Mouse (Mus musculus): ENCODE data around the gene Otub1. TPM values are rescaled to one million over a fixed set of nuclear protein-coding genes. Genes with fewer than 3 reads are reported as not detected.

Gene Otub1
- polyA plus RNA-seq, 1 experiment from 2014 or later: 221 TPM

- no peak for ATAC-seq (ENCODE audit: insufficient read depth)
- DNase-seq: peak; percentile 22
- 42% methylated on average over 13 of the region's 13 CpGs for WGBS
- Histone ChIP-seq H3K9me3 (ENCODE audit: low read depth, low read length) (no peaks in the 10 kb centered on the region), H3K9ac (no peak overlapping the region), H3K27me3 (ENCODE audit: insufficient read depth, low read length) (peaks cover 15% of the 10 kb centered on the region; the same call in 1 of the 2 replicates), H3K27ac (ENCODE audit: low read depth) (no peak overlapping the region), H3K4me2 (no peak overlapping the region), H3K4me3 (ENCODE audit: low read depth, low read length) (no peak overlapping the region), H3K4me1 (ENCODE audit: insufficient read depth) (peaks cover 7% of the 10 kb centered on the region; the same call in 1 of the 2 replicates), H3K36me3 (ENCODE audit: insufficient read depth) (no peaks in the 10 kb centered on the region)
- no peak for TF ChIP-seq CTCF (IDR thresholded peaks at IDR 0.05; ENCODE audit: low read depth)
Observed at GRCm38 (mm10) chr19:7177804-7178511, 28.2 kb downstream of the Otub1 start.

- Histone ChIP-seq H3K27ac (ENCODE audit: low read depth) (no peak overlapping the region), H3K4me1 (ENCODE audit: insufficient read depth) (peaks cover 10% of the 10 kb centered on the region; the same call in 1 of the 2 replicates)
Observed at GRCm38 (mm10) chr19:7176041-7176696, 29.9 kb downstream of the Otub1 start.

DNA sequence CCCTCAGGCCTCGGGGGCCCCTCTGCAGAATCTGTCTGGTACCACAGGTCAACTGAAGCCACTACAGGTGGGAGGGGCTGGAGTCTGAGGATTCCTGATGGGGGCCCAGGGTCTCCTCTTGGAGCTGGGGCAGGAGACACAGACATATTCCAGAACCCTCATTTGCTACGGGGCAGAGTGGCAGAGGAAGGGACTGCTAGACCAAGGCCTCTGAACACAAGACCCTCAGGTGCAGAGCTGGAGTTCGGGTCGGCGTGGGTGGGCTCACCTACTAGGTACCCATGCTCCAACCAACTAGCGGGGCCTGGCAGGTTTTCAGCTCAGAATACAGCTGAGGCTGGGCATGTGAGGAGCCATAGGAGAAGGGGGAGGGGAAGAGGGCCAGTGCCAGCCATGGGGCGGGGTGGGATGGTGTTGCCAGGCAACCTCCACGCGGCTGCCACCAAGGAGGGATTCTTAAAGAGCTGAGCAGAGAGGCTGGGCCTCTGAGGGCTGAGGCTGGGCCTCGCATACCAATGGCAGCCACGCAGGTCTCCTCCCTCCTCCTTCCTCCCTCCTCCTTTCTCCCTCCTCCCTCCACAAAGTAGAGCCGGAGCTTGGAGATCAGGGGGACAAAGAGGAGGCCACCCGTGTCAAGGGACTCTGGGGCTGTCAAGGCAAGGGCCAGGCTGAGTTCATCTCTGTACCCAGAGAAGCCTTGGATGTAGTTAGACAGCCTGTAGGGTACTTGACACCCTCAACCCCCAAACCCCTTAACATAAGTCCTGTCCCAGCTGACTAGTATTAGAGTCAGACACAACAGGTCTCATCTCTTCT is 33.9 kb downstream of the Otub1 start:
- no peak overlapping the region for H3K4me2 ChIP-seq
- no peak overlapping the region for H3K9ac ChIP-seq
- H3K4me3 ChIP-seq (ENCODE audit: low read depth, low read length): no peak overlapping the region

More at GRCm38 (mm10) chr19:7176041-7176696, 29.9 kb downstream of the Otub1 start:
- H3K9ac ChIP-seq: no peak overlapping the region; the same call in 1 of the 2 replicates
- no peak overlapping the region for H3K4me2 ChIP-seq
- no peak for ATAC-seq (ENCODE audit: insufficient read depth)
- H3K27me3 ChIP-seq (ENCODE audit: insufficient read depth, low read length): 0 out of 2 replicates have a peak, but pooled peaks cover 4% of the 10 kb centered on the region
- H3K9me3 ChIP-seq (ENCODE audit: low read depth, low read length): no peaks in the 10 kb centered on the region
- TF ChIP-seq CTCF (IDR thresholded peaks at IDR 0.05; ENCODE audit: low read depth): no peak
- DNase-seq: peak; percentile 54
- no peaks in the 10 kb centered on the region for H3K36me3 ChIP-seq (ENCODE audit: insufficient read depth)
- 8% methylated on average over 11 of the region's 11 CpGs for WGBS
- no peak overlapping the region for H3K4me3 ChIP-seq (ENCODE audit: low read depth, low read length)

GRCm38 (mm10) chr19:7171447-7171846 is 34.7 kb downstream of the Otub1 start:
- 14% methylated on average over 8 of the region's 8 CpGs for WGBS
- Histone ChIP-seq H3K4me3 (ENCODE audit: low read depth, low read length) (no peak overlapping the region), H3K36me3 (ENCODE audit: insufficient read depth) (no peaks in the 10 kb centered on the region), H3K9ac (no peak overlapping the region), H3K27ac (ENCODE audit: low read depth) (no peak overlapping the region), H3K4me1 (ENCODE audit: insufficient read depth) (peaks cover 10% of the 10 kb centered on the region; the same call in 1 of the 2 replicates), H3K4me2 (no peak overlapping the region), H3K27me3 (ENCODE audit: insufficient read depth, low read length) (peaks cover 25% of the 10 kb centered on the region), H3K9me3 (ENCODE audit: low read depth, low read length) (no peaks in the 10 kb centered on the region)
- TF ChIP-seq CTCF (IDR thresholded peaks at IDR 0.05; ENCODE audit: low read depth): no peak
- ATAC-seq (ENCODE audit: insufficient read depth) (peak; percentile 23; the same call in 1 of the 2 replicates), DNase-seq (peak; percentile 34)

More for the DNA sequence above, 33.9 kb downstream of the Otub1 start:
- no peak overlapping the region for H3K27ac ChIP-seq (ENCODE audit: low read depth)
- H3K36me3 ChIP-seq (ENCODE audit: insufficient read depth): no peaks in the 10 kb centered on the region
- WGBS: 20% methylated on average over 13 of the region's 13 CpGs
- H3K9me3 ChIP-seq (ENCODE audit: low read depth, low read length): no peaks in the 10 kb centered on the region
- ATAC-seq (ENCODE audit: insufficient read depth) (peak; percentile 78), DNase-seq (peak; percentile 70)
- no peak for TF ChIP-seq CTCF (IDR thresholded peaks at IDR 0.05; ENCODE audit: low read depth)
- peaks cover 10% of the 10 kb centered on the region; the same call in 1 of the 2 replicates for H3K4me1 ChIP-seq (ENCODE audit: insufficient read depth)
- peaks cover 17% of the 10 kb centered on the region for H3K27me3 ChIP-seq (ENCODE audit: insufficient read depth, low read length)

DNA sequence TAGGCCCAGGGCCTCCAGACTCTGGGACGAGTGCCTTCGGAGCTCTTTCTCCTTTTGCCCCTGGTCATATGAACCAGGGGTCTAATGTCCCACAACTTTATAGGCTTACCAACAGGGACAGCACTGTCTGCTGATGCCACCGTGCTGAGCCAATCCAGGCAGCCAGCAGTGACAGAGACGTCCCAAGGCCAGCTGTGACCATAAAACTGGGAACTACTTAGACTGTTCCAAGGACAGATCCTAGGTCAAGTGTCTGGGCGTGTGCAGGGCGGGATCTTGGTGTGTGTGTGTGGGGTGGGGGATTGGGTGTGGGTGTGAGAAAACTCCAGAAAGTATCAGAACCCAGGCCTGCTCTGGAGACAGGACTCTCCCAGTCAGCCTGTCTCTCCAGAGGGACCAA is 35.2 kb downstream of the Otub1 start:
- ATAC-seq (ENCODE audit: insufficient read depth) (no peak), DNase-seq (no peak)
- Histone ChIP-seq H3K27ac (ENCODE audit: low read depth) (no peak overlapping the region), H3K4me2 (no peak overlapping the region), H3K27me3 (ENCODE audit: insufficient read depth, low read length) (peaks cover 30% of the 10 kb centered on the region), H3K9me3 (ENCODE audit: low read depth, low read length) (no peaks in the 10 kb centered on the region), H3K4me3 (ENCODE audit: low read depth, low read length) (no peak overlapping the region), H3K36me3 (ENCODE audit: insufficient read depth) (no peaks in the 10 kb centered on the region), H3K4me1 (ENCODE audit: insufficient read depth) (peaks cover 10% of the 10 kb centered on the region; the same call in 1 of the 2 replicates), H3K9ac (no peak overlapping the region)
- WGBS: 72% methylated on average over 6 of the region's 6 CpGs
- TF ChIP-seq CTCF (IDR thresholded peaks at IDR 0.05; ENCODE audit: low read depth): no peak

DNA sequence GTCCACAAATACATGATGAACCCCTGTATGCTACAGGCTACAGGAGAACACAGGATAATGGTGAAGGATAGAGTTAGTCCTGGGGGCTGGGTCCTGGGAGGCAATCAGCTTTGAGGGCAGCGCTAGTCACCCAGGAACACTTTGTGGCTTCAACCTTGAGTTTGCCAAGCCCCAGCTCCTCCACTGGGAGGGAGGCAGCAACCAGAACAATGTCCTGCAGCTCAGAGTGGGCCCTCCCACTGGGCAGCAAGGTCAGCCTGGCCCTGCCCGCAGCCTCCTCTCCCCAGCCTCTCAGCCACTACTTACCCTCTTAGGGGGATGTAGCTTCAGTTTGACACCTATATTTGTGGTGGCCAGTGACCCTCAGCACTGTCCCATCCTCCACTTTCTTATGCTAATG is 37.7 kb downstream of the Otub1 start:
- Histone ChIP-seq H3K9ac (no peak overlapping the region), H3K4me1 (ENCODE audit: insufficient read depth) (peaks cover 14% of the 10 kb centered on the region; the same call in 1 of the 2 replicates), H3K9me3 (ENCODE audit: low read depth, low read length) (no peaks in the 10 kb centered on the region), H3K27me3 (ENCODE audit: insufficient read depth, low read length) (peaks cover 53% of the 10 kb centered on the region), H3K36me3 (ENCODE audit: insufficient read depth) (no peaks in the 10 kb centered on the region), H3K4me3 (ENCODE audit: low read depth, low read length) (no peak overlapping the region), H3K27ac (ENCODE audit: low read depth) (no peak overlapping the region), H3K4me2 (no peak overlapping the region)
- 71% methylated on average over 2 of the region's 2 CpGs for WGBS
- ATAC-seq (ENCODE audit: insufficient read depth): no peak
- TF ChIP-seq CTCF (IDR thresholded peaks at IDR 0.05; ENCODE audit: low read depth): no peak
- DNase-seq: no peak

Measured in lung, embryonic 14.5 days (tissue).